Mouse (Mus musculus) hindbrain, embryonic 15.5 days (tissue): Measurements from ENCODE around the gene Galns. TPM values are rescaled to one million over a fixed set of nuclear protein-coding genes. Genes with fewer than 3 reads are reported as not detected.
"Not testable (repeated sequence)": the region's sequence is repeated elsewhere in the genome, so short reads cannot be mapped to it uniquely, and the experiment has no call there.

Source experiments
- ATAC-seq: fragments of 200-750 bp; cut with Nextera tagmentation; 2 replicates; pipeline ENCODE4 v1.8.0; 2017; ENCODE audit warnings: low read depth, moderate number of reproducible peaks, moderate TSS enrichment; ENCODE audit not compliant: low FRiP score
- H3K27ac ChIP-seq: fragments of 300-500 bp; sonication (generic); replicated peaks from 2 replicates; pipeline ENCODE4 v1.5.1; 2015; ENCODE audit warnings: mild to moderate bottlenecking, inconsistent platforms
- H3K27me3 ChIP-seq: fragments of 300-500 bp; sonication (generic); 2 replicates; pipeline ENCODE4 v1.6.1; 2015; ENCODE audit warnings: control low read depth, inconsistent platforms
- H3K36me3 ChIP-seq: fragments of 300-500 bp; sonication (generic); 2 replicates; pipeline ENCODE4 v1.6.1; 2015; ENCODE audit warnings: control low read depth, inconsistent platforms
- H3K4me1 ChIP-seq: fragments of 300-500 bp; sonication (generic); replicated peaks from 2 replicates; pipeline ENCODE4 v1.6.1; 2015; ENCODE audit warnings: control low read depth, inconsistent platforms
- H3K4me2 ChIP-seq: fragments of 300-500 bp; sonication (generic); 2 replicates; pipeline ENCODE4 v1.6.1; 2015; ENCODE audit warnings: moderate library complexity, mild to moderate bottlenecking, inconsistent platforms
- H3K4me3 ChIP-seq: fragments of 300-500 bp; sonication (generic); 2 replicates; pipeline ENCODE4 v1.5.1; 2015; ENCODE audit warnings: mild to moderate bottlenecking, inconsistent platforms
- H3K9ac ChIP-seq: fragments of 300-500 bp; sonication (generic); 2 replicates; pipeline ENCODE4 v1.6.1; 2015; ENCODE audit warnings: inconsistent platforms
- H3K9me3 ChIP-seq: fragments of 300-500 bp; sonication (generic); 2 replicates; pipeline ENCODE4 v1.6.1; 2016; ENCODE audit warnings: control low read depth, inconsistent platforms
- WGBS: fragments of 180-500 bp; shearing (Covaris S2); methylation state at CpG from one replicate; pipeline ENCODE4 v1.1.7; 2015; 5-methylcytosine and 5-hydroxymethylcytosine counted together
- polyA plus RNA-seq: library from polyadenylated mRNA; unstranded; fragments of >200 nt; fragmentation: Nextera tagmentation; extraction: Ambion mirVana; gene quantifications from 2 replicates; pipeline ENCODE4 v1.2.1, GENCODE M21; 2015

The Galns gene
- polyA plus RNA-seq, 1 experiment from 2014 or later, result 6.8 TPM

DNA sequence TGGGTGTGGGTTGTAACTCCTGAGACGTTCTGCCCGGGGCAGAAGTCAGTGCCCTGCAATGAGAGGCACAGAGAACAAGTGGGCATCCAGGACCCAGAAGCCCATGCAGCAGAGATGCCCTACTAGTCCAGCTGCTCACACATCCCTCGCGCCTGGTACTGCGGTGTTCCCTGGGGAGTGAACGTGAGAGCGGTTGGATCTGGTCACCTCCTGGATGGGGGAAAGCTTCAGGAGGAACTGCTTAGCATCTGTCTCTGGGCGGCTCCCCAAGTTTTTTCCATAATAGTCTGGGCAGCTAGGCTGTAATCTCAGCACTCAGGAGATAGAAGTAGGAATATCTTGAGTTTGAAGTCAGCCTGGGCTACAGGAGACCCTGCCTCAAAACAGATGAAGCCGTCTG is 26.3 kb downstream of the Galns start:
- no peak overlapping the region for H3K9ac ChIP-seq
- H3K27ac ChIP-seq, result no peak overlapping the region
- no peaks in the 10 kb centered on the region for H3K36me3 ChIP-seq
- WGBS, result 82% methylated on average over 9 of the region's 9 CpGs
- no peak for ATAC-seq
- no peak overlapping the region for H3K4me2 ChIP-seq
- H3K27me3 ChIP-seq, result no peaks in the 10 kb centered on the region
- no peaks in the 10 kb centered on the region for H3K9me3 ChIP-seq
- 0 out of 2 replicates have a peak, but pooled peaks cover 2% of the 10 kb centered on the region for H3K4me1 ChIP-seq
- no peak overlapping the region for H3K4me3 ChIP-seq

DNA sequence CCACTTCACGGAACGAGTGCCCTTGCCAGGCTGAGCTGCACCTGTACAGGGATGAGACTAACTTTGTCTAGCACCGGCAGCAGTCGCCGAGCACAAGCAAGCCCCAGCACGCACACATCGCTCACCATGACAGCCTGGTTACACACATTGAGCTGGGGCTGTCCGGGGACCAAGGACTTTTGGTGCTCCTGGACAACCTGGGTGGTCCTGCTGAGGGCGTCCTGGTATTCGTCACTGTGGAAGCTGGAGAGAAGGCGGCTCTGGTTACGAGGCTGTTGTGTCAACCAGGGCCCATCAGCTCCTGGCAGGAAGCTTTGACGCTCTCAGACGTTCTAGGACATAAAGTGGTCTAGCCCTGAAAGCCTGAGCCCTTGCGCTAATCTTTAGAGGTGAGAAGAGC is 30.3 kb downstream of the Galns start:
- H3K4me3 ChIP-seq, result no peak overlapping the region
- H3K4me2 ChIP-seq, result no peak overlapping the region
- H3K36me3 ChIP-seq, result no peaks in the 10 kb centered on the region
- ATAC-seq, result no peak
- 75% methylated on average over 13 of the region's 15 CpGs for WGBS
- H3K9ac ChIP-seq, result no peak overlapping the region
- no peaks in the 10 kb centered on the region for H3K9me3 ChIP-seq
- H3K4me1 ChIP-seq, result peaks cover 9% of the 10 kb centered on the region
- H3K27ac ChIP-seq, result no peak overlapping the region
- no peaks in the 10 kb centered on the region for H3K27me3 ChIP-seq

DNA sequence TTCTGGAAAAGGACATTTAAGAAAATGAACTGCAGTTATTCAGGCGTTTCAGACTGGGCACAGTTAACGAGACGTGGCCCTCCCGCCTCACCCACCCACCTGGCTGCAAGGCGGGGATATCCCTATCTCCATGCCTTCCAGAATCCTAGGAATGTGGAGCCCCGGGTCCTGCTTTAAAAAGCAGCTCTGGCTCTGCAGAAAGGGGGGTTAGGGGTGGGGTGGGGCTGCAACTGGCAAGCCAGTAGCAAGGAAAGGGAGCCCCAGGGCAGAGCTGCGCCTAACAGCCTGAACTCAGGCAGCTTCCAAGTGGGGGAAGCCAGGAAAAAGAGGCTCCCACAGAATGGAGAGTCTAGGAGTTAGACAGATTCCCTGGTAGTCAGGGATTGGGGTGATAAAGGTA is 32.1 kb downstream of the Galns start:
- H3K27ac ChIP-seq, result no peak overlapping the region
- peaks cover 26% of the 10 kb centered on the region for H3K4me1 ChIP-seq
- H3K4me2 ChIP-seq, result no peak overlapping the region
- H3K9ac ChIP-seq, result no peak overlapping the region
- 47% methylated on average over 7 of the region's 7 CpGs for WGBS
- no peaks in the 10 kb centered on the region for H3K9me3 ChIP-seq
- no peak overlapping the region for H3K4me3 ChIP-seq
- 0 out of 2 replicates have a peak, but pooled peaks cover 4% of the 10 kb centered on the region for H3K36me3 ChIP-seq
- ATAC-seq, result no peak
- H3K27me3 ChIP-seq, result no peaks in the 10 kb centered on the region

DNA sequence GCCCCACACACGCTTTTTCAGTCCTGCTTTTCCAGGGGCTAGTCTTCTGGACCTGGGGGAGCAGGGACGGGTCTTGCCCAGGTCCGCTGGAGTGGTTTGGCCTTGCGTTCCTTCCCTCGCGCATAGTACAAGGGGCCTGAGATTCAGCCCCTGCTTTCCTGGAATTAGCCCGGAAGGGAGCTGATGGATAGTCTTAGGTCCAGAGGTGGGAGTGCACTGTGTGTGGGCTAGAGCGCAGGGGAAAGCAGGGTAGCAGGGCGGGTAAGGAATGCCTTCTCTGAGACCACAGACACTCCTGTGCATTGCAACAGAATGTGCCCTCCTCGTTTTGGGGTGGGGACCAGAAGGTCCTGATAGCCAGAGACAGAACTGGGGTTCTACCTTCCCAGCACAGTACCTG is 34.1 kb downstream of the Galns start:
- Histone ChIP-seq H3K9ac (peak overlapping the region; percentile 70), H3K27ac (peak overlapping the region; percentile 74), H3K36me3 (0 out of 2 replicates have a peak, but pooled peaks cover 6% of the 10 kb centered on the region), H3K4me2 (peak overlapping the region; percentile 76), H3K4me1 (peaks cover 36% of the 10 kb centered on the region), H3K4me3 (peak overlapping the region; percentile 60), H3K9me3 (no peaks in the 10 kb centered on the region), H3K27me3 (no peaks in the 10 kb centered on the region)
- ATAC-seq, result peak; percentile 24; the same call in 1 of the 2 replicates
- WGBS, result 46% methylated on average over 10 of the region's 10 CpGs

DNA sequence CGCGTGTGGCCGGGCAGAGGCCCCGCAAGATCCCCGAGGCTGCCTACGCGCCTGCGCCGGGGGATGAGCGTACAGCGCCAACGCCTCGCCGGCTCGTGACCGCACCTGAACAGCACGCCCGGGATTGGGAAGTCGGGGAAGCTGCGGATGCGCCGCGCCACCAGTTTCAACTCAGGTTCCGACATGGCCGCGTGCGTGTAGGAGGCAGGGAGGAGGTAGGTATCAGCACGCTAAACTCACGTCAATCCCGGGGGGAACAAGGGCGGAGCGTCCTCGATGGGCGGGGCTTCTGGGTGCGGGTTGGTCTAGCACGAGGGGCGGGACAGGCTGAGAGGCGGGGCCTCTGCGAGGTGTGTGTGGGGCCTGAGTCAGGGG is 34.6 kb downstream of the Galns start, which contains the start of gene Aprt:
Gene Aprt, minus strand, starts transcription at position 262 of the 375 bp plus-strand sequence.
- no peaks in the 10 kb centered on the region for H3K9me3 ChIP-seq
- peaks cover 36% of the 10 kb centered on the region for H3K4me1 ChIP-seq
- 0 out of 2 replicates have a peak, but pooled peaks cover 6% of the 10 kb centered on the region for H3K36me3 ChIP-seq
- H3K27me3 ChIP-seq, result no peaks in the 10 kb centered on the region
- H3K27ac ChIP-seq, result peak within 1 kb of the TSS; percentile 74
- 0% methylated on average over 39 of the region's 39 CpGs for WGBS
- H3K4me3 ChIP-seq, result peak within 1 kb of the TSS; percentile 60
- peak; percentile 95 for ATAC-seq
- peak within 1 kb of the TSS; percentile 76 for H3K4me2 ChIP-seq
- peak within 1 kb of the TSS; percentile 70 for H3K9ac ChIP-seq

DNA sequence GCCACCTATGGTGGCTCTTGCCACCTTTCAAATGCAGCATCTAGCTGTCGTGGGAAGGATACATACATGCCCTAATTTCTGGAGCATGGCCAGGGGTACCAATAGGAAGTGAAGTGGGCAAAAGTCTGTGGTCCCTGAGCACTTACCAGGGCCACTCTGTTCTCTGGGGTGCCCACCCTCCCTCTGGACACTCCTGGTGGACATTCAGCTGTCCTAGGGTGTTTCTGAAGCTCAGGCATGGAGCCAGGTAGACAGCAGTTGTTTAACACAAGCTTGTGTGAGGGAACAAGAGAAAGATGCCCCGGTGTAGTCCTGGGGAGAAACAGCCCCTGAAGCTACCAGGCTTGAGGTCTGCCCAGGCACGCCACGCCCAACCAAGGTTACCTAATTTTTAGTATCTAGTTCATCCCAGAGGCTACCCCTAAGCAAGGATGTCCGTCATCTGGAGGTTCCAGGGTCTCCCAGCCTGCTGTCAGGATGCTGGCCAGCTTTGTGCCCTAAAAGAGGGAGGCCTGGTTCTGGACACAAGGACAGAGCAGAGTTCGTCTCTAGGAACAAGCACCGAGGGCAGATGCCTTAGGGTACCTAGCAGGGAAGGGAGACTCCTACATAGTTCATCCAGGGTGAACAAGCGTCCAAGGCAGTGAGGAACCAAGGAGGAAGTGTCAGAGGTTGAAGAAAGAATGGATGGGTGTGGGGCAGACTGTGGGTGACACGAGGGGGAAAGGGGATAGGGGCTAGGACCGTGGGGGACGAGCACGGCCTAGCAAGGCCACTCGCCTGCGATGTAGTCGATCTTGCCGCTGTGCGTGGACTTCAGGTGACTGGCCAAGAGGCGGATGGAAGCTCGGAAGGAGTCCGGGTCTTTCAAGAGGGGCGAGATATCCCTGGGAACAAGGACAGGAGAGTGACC is 35.3 kb downstream of the Galns start:
- WGBS, result 19% methylated on average over 21 of the region's 21 CpGs
- ATAC-seq, result peak; percentile 46

DNA sequence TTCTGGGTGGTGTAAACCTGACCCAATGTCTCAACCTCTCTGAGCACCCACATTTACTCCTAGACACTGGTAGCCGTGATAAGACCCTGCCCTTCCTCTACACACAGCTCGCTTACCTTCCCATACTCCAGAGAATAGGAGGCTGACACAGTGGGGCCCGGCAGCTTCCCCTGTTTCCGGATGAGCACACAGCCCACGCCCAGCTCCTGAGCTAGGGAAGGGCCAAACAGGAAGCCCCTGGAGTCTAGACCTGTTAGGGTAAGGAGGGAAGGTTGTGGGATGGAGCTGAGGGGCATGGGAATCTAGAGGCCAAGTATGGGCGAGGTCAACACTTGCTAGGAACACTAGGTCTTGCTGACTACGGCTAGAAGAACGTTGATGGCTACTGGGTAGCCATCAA is 36.0 kb downstream of the Galns start:
- 0 out of 2 replicates have a peak, but pooled peaks cover 6% of the 10 kb centered on the region for H3K36me3 ChIP-seq
- 76% methylated on average over 8 of the region's 8 CpGs for WGBS
- H3K4me2 ChIP-seq, result peak overlapping the region; percentile 76
- H3K4me1 ChIP-seq, result peaks cover 36% of the 10 kb centered on the region
- H3K4me3 ChIP-seq, result peak overlapping the region; percentile 14; the same call in 1 of the 2 replicates
- no peak overlapping the region for H3K27ac ChIP-seq
- no peaks in the 10 kb centered on the region for H3K9me3 ChIP-seq
- no peak overlapping the region for H3K9ac ChIP-seq
- H3K27me3 ChIP-seq, result no peaks in the 10 kb centered on the region
- no peak for ATAC-seq

More for the DNA sequence above, 35.3 kb downstream of the Galns start:
- H3K27me3 ChIP-seq, result no peaks in the 10 kb centered on the region
- H3K4me1 ChIP-seq, result peaks cover 36% of the 10 kb centered on the region
- H3K27ac ChIP-seq, result peak overlapping the region; percentile 74
- H3K36me3 ChIP-seq, result 0 out of 2 replicates have a peak, but pooled peaks cover 6% of the 10 kb centered on the region
- peak overlapping the region; percentile 60 for H3K4me3 ChIP-seq
- no peaks in the 10 kb centered on the region for H3K9me3 ChIP-seq
- H3K9ac ChIP-seq, result peak overlapping the region; percentile 70
- peak overlapping the region; percentile 76 for H3K4me2 ChIP-seq

DNA sequence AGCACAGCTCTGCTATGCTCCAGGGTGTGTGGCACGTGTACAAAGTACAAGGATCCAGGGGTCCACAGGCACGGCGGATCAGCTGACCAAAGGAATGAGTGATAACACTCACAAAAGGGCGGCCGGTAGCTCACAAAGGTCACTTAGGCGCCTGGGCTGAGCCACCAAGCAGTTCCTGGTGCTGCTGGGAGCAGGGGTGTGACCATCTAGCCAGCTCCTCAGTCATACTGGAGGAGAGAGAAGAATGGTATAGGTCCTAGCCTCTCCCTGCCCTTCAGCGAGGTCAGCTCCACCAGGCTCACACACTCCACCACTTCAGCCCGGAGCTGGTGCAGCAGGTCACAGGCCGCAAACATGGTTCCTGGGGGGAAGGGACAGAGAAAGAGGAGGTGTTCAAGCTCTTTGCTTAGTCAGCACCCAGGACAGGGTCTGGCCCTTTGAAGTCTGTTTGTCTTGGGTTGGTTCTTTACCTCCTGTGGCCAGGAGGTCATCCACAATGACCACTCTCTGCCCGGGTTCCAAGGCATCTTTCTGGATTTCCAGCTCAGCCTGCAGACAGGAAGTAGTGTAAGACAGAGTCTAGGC is 36.5 kb downstream of the Galns start:
- Histone ChIP-seq H3K27ac (no peak overlapping the region), H3K36me3 (0 out of 2 replicates have a peak, but pooled peaks cover 6% of the 10 kb centered on the region), H3K4me2 (peak overlapping the region; percentile 76), H3K9ac (no peak overlapping the region), H3K9me3 (no peaks in the 10 kb centered on the region), H3K4me3 (0 out of 2 replicates have a peak overlapping the region, but pooled peaks have one; percentile 14), H3K27me3 (no peaks in the 10 kb centered on the region), H3K4me1 (peaks cover 36% of the 10 kb centered on the region)
- WGBS, result 54% methylated on average over 10 of the region's 10 CpGs
- no peak for ATAC-seq

DNA sequence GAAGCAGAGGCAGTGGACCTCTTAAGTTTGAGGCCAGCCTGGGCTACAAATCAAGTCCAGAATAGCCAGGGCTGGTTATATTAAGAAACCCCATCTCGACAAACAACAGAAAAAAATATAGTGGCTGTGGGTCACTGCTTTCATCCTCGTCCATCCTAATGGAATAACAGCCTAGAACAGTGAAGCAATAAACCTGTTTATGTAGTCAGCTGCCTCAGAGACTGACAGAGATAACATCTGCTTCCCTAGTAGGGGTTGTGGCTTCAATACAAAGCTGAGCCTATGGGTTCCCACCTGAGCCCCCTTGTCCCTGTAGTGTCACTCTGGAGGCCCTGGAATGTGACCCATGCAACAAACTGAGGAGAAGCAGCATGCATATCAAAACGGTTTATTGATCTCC is 37.0 kb downstream of the Galns start:
- Histone ChIP-seq H3K9me3 (no peaks in the 10 kb centered on the region), H3K4me1 (peaks cover 39% of the 10 kb centered on the region), H3K27me3 (no peaks in the 10 kb centered on the region), H3K9ac (no peak overlapping the region), H3K4me2 (peak overlapping the region; percentile 76; the same call in 1 of the 2 replicates), H3K27ac (no peak overlapping the region), H3K4me3 (no peak overlapping the region), H3K36me3 (0 out of 2 replicates have a peak, but pooled peaks cover 6% of the 10 kb centered on the region)
- WGBS, result 63% methylated on average over 3 of the region's 3 CpGs
- no peak for ATAC-seq

DNA sequence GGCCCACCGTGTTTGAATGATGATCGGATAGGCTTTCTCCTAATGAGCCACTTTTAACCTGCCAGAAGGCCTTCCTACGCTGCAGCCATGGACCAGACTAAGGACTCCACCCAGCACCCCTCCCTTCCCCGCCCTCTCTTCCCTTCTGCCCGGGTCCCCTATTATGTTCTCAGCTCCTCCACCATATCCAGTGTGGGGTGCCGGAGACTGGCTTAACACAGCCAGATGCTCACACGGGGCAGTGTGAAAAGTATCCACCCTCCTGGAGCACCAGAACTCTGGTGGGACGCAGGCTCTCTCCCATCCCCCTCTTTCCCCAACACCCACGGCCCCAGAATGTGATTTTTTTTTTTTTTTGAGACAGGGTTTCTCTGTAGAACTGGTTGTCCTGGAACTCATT is 37.7 kb downstream of the Galns start:
- Histone ChIP-seq H3K27ac (no peak overlapping the region), H3K36me3 (0 out of 2 replicates have a peak, but pooled peaks cover 6% of the 10 kb centered on the region), H3K27me3 (no peaks in the 10 kb centered on the region), H3K9ac (no peak overlapping the region), H3K4me1 (peaks cover 46% of the 10 kb centered on the region), H3K9me3 (no peaks in the 10 kb centered on the region), H3K4me3 (no peak overlapping the region), H3K4me2 (no peak overlapping the region)
- no peak for ATAC-seq
- WGBS, result 51% methylated on average over 9 of the region's 9 CpGs

DNA sequence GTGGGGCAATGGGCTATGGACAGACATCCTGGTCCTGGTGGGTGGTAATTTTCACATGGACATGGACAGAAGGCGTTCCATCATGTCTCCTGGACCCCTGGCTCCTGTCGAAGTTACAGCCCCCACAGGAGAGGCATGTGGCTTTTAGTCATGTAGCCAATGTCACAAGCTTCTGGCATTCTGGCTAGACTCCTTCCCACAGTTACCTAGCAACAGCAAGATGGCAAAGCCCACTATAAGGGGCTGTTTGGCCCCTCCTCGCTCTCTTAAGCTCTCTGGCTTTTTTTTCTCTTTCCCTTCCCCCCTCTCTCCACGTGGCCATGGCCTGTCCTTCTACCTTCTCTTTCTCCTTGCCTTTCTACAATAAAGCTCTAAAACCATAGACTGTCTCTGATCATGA is 38.1 kb downstream of the Galns start:
- H3K36me3 ChIP-seq, H3K27ac ChIP-seq, H3K27me3 ChIP-seq, H3K4me2 ChIP-seq, H3K4me3 ChIP-seq, ATAC-seq, H3K9ac ChIP-seq, H3K9me3 ChIP-seq: not testable (repeated sequence)
- peaks cover 50% of the 10 kb centered on the region for H3K4me1 ChIP-seq
- 22% methylated on average over 4 of the region's 4 CpGs for WGBS

DNA sequence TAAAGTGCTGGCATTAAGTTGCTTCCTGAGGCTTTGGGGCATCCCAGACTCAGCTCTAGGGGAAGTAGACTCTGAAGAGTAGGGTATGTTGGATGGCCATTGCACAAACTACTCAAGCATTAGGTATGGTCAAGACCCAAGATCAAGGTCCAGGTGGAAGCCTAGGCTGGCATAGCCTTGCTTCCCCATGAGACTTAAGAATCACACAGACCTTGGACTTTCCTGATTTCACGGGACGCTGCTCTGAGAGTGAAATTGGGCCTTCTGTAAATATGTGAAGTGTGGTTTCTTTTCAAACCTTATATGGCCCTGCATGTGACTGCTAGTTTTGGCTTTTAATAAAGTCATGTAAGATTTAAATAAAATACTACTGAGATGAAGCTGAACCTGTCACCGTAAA is 38.5 kb downstream of the Galns start:
- Histone ChIP-seq H3K36me3 (0 out of 2 replicates have a peak, but pooled peaks cover 6% of the 10 kb centered on the region), H3K9me3 (no peaks in the 10 kb centered on the region), H3K9ac (no peak overlapping the region), H3K4me3 (no peak overlapping the region), H3K27me3 (no peaks in the 10 kb centered on the region), H3K4me1 (peaks cover 51% of the 10 kb centered on the region), H3K4me2 (no peak overlapping the region), H3K27ac (no peak overlapping the region)
- WGBS, result 89% methylated on average over 3 of the region's 3 CpGs
- no peak for ATAC-seq
